Mouse (Mus musculus) neural tube, embryonic 11.5 days (tissue): ENCODE data around the gene 6430548M08Rik. TPM values are rescaled to one million over a fixed set of nuclear protein-coding genes. Genes with fewer than 3 reads are reported as not detected.

Experiments used
- ATAC-seq: fragments of 200-750 bp; cut with Nextera tagmentation; 2 replicates; pipeline ENCODE4 v1.8.0; 2017; ENCODE audit warnings: moderate number of reproducible peaks, mild to moderate bottlenecking, moderate TSS enrichment, moderate library complexity; ENCODE audit not compliant: insufficient read depth, low FRiP score, low TSS enrichment
- DNase-seq: peaks from one replicate; pipeline ENCODE4 v3.0.0-alpha.2; 2015; ENCODE audit warnings: low spot score
- H3K27ac ChIP-seq: fragments of 300-500 bp; sonication (generic); 2 replicates; pipeline ENCODE4 v1.5.1; 2014; ENCODE audit warnings: low read depth, mild to moderate bottlenecking, low read length
- H3K27me3 ChIP-seq: fragments of 300-500 bp; sonication (generic); 2 replicates; pipeline ENCODE4 v1.6.1; 2014; ENCODE audit warnings: mild to moderate bottlenecking, low read length, mixed read lengths; ENCODE audit not compliant: control insufficient read depth, insufficient read depth
- H3K36me3 ChIP-seq: fragments of 300-500 bp; sonication (generic); 2 replicates; pipeline ENCODE4 v1.6.1; 2014; ENCODE audit warnings: mild to moderate bottlenecking, low read length, moderate library complexity, mixed read lengths; ENCODE audit not compliant: control insufficient read depth, insufficient read depth
- H3K4me1 ChIP-seq: fragments of 300-500 bp; sonication (generic); 2 replicates; pipeline ENCODE4 v1.6.1; 2014; ENCODE audit warnings: low read length, mixed read lengths; ENCODE audit not compliant: control insufficient read depth, insufficient read depth
- H3K4me2 ChIP-seq: fragments of 300-500 bp; sonication (generic); 2 replicates; pipeline ENCODE4 v1.6.1; 2014; ENCODE audit warnings: low read depth, mild to moderate bottlenecking, moderate library complexity
- H3K4me3 ChIP-seq: fragments of 300-500 bp; sonication (generic); 2 replicates; pipeline ENCODE4 v1.5.1; 2014; ENCODE audit warnings: low read depth, low read length
- H3K9ac ChIP-seq: fragments of 300-500 bp; sonication (generic); 2 replicates; pipeline ENCODE4 v1.6.1; 2014; ENCODE audit warnings: mild to moderate bottlenecking, low read length
- H3K9me3 ChIP-seq: fragments of 300-500 bp; sonication (generic); 2 replicates; pipeline ENCODE4 v1.6.1; 2016; ENCODE audit warnings: low read length; ENCODE audit not compliant: control insufficient read depth
- WGBS: fragments of 180-500 bp; shearing (Covaris S2); extraction: QIAGEN DNeasy Blood & Tissue Kit; methylation state at CpG from one replicate; pipeline ENCODE4 v1.1.7; 2014; 5-methylcytosine and 5-hydroxymethylcytosine counted together
- polyA plus RNA-seq: library from polyadenylated mRNA; unstranded; fragments of >200 nt; fragmentation: Nextera tagmentation; extraction: Ambion mirVana; gene quantifications from 2 replicates; pipeline ENCODE4 v1.2.1, GENCODE M21; 2014

6430548M08Rik gene
- polyA plus RNA-seq, 1 experiment from 2014 or later = 13.7 TPM

GRCm38 (mm10) chr8:120078080-120078479 lies 35.9 kb upstream of the 6430548M08Rik start:
- 17% methylated on average over 10 of the region's 10 CpGs for WGBS
- 0 out of 2 replicates have a peak, but pooled peaks have one; percentile 68 for ATAC-seq
- no peaks in the 10 kb centered on the region for H3K4me1 ChIP-seq

GRCm38 (mm10) chr8:120079361-120079760 lies 34.6 kb upstream of the 6430548M08Rik start:
- ATAC-seq (no peak), DNase-seq (no peak)
- Histone ChIP-seq H3K9me3 (no peaks in the 10 kb centered on the region), H3K27me3 (no peaks in the 10 kb centered on the region), H3K4me3 (no peak overlapping the region), H3K9ac (no peak overlapping the region), H3K4me2 (no peak overlapping the region), H3K36me3 (peaks cover 13% of the 10 kb centered on the region), H3K4me1 (no peaks in the 10 kb centered on the region), H3K27ac (no peak overlapping the region)
- 65% methylated on average over 5 of the region's 5 CpGs for WGBS

More at GRCm38 (mm10) chr8:120078080-120078479, 35.9 kb upstream of the 6430548M08Rik start:
- Histone ChIP-seq H3K9ac (no peak overlapping the region), H3K9me3 (no peaks in the 10 kb centered on the region), H3K4me3 (no peak overlapping the region), H3K27me3 (no peaks in the 10 kb centered on the region), H3K27ac (no peak overlapping the region), H3K4me2 (no peak overlapping the region), H3K36me3 (peaks cover 11% of the 10 kb centered on the region)
- peak; percentile 82 for DNase-seq

GRCm38 (mm10) chr8:120083261-120083660 lies 30.7 kb upstream of the 6430548M08Rik start:
- no peak overlapping the region for H3K4me2 ChIP-seq
- no peaks in the 10 kb centered on the region for H3K9me3 ChIP-seq
- H3K9ac ChIP-seq = no peak overlapping the region
- H3K36me3 ChIP-seq = peaks cover 21% of the 10 kb centered on the region
- no peak overlapping the region for H3K4me3 ChIP-seq
- no peak overlapping the region for H3K27ac ChIP-seq
- no peaks in the 10 kb centered on the region for H3K4me1 ChIP-seq
- 97% methylated on average over 8 of the region's 8 CpGs for WGBS
- no peaks in the 10 kb centered on the region for H3K27me3 ChIP-seq
- no peak for DNase-seq
- ATAC-seq = no peak

GRCm38 (mm10) chr8:120084783-120085182 lies 29.2 kb upstream of the 6430548M08Rik start:
- Histone ChIP-seq H3K4me2 (no peak overlapping the region), H3K36me3 (peaks cover 21% of the 10 kb centered on the region), H3K27me3 (no peaks in the 10 kb centered on the region), H3K9me3 (no peaks in the 10 kb centered on the region), H3K27ac (no peak overlapping the region), H3K4me3 (no peak overlapping the region), H3K4me1 (no peaks in the 10 kb centered on the region), H3K9ac (no peak overlapping the region)
- ATAC-seq (no peak), DNase-seq (no peak)
- 91% methylated on average over 8 of the region's 8 CpGs for WGBS

GRCm38 (mm10) chr8:120089511-120089910 lies 24.4 kb upstream of the 6430548M08Rik start:
- H3K27ac ChIP-seq = no peak overlapping the region
- H3K4me3 ChIP-seq = no peak overlapping the region
- no peak for ATAC-seq
- no peaks in the 10 kb centered on the region for H3K27me3 ChIP-seq
- H3K4me1 ChIP-seq = no peaks in the 10 kb centered on the region
- 79% methylated on average over 7 of the region's 7 CpGs for WGBS
- H3K4me2 ChIP-seq = no peak overlapping the region
- H3K9me3 ChIP-seq = no peaks in the 10 kb centered on the region
- DNase-seq = no peak
- H3K9ac ChIP-seq = no peak overlapping the region
- H3K36me3 ChIP-seq = peaks cover 11% of the 10 kb centered on the region

GRCm38 (mm10) chr8:120091032-120091431 lies 22.9 kb upstream of the 6430548M08Rik start:
- WGBS = 95% methylated on average over 3 of the region's 3 CpGs
- DNase-seq = no peak
- H3K27ac ChIP-seq = no peak overlapping the region
- H3K9ac ChIP-seq = no peak overlapping the region
- ATAC-seq = no peak
- H3K4me1 ChIP-seq = no peaks in the 10 kb centered on the region
- H3K27me3 ChIP-seq = no peaks in the 10 kb centered on the region
- no peaks in the 10 kb centered on the region for H3K9me3 ChIP-seq
- peaks cover 10% of the 10 kb centered on the region for H3K36me3 ChIP-seq
- no peak overlapping the region for H3K4me2 ChIP-seq
- H3K4me3 ChIP-seq = no peak overlapping the region

- Histone ChIP-seq H3K4me3 (no peak overlapping the region), H3K36me3 (peaks cover 2% of the 10 kb centered on the region), H3K27me3 (no peaks in the 10 kb centered on the region), H3K4me2 (no peak overlapping the region), H3K4me1 (no peaks in the 10 kb centered on the region), H3K9me3 (no peaks in the 10 kb centered on the region), H3K27ac (no peak overlapping the region), H3K9ac (no peak overlapping the region)
- WGBS = 93% methylated on average over 3 of the region's 3 CpGs
- ATAC-seq (no peak), DNase-seq (no peak)
Observed at GRCm38 (mm10) chr8:120093103-120093502, 20.8 kb upstream of the 6430548M08Rik start.

- H3K9ac ChIP-seq = no peak overlapping the region
- ATAC-seq = no peak
- no peaks in the 10 kb centered on the region for H3K9me3 ChIP-seq
Observed at GRCm38 (mm10) chr8:120094801-120095200, 19.2 kb upstream of the 6430548M08Rik start.

GRCm38 (mm10) chr8:120096486-120096885 lies 17.5 kb upstream of the 6430548M08Rik start:
- no peaks in the 10 kb centered on the region for H3K27me3 ChIP-seq
- WGBS = 73% methylated on average over 2 of the region's 2 CpGs
- no peak overlapping the region for H3K4me2 ChIP-seq
- peaks cover 8% of the 10 kb centered on the region for H3K4me1 ChIP-seq
- H3K9ac ChIP-seq = no peak overlapping the region
- peaks cover 2% of the 10 kb centered on the region; the same call in 1 of the 2 replicates for H3K36me3 ChIP-seq
- H3K4me3 ChIP-seq = no peak overlapping the region
- no peak for ATAC-seq
- no peak for DNase-seq
- no peak overlapping the region for H3K27ac ChIP-seq
- no peaks in the 10 kb centered on the region for H3K9me3 ChIP-seq

More at GRCm38 (mm10) chr8:120094801-120095200, 19.2 kb upstream of the 6430548M08Rik start:
- 91% methylated on average over 10 of the region's 10 CpGs for WGBS
- Histone ChIP-seq H3K4me3 (no peak overlapping the region), H3K27ac (no peak overlapping the region), H3K4me1 (peaks cover under 1% of the 10 kb centered on the region; the same call in 1 of the 2 replicates), H3K36me3 (peaks cover 2% of the 10 kb centered on the region), H3K4me2 (no peak overlapping the region), H3K27me3 (no peaks in the 10 kb centered on the region)
- no peak for DNase-seq
